ENCODE assay signal across 16 mouse cellular contexts in the genomic region with DNA sequence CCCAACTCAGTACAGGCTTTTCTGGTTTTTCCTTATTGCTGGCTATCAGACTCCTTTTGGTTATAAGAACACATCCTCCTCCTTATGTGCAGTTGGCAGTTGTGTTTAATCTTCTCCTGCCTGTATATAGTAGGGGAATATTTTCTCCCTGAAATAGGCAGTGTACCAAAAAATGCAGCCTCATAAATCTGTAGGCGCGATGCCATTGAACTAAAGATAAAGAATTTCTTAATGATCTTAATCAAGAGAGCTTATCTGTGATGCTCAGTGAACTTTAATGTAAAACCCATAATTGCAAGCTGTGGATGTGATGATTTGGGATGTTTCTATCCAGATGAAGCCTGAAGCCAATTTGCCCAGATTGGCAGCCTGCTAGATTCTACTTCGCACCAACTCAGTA.
"Had no signal": no experiment of that assay in that cellular context is flagged by ENCODE, and none has a peak within 500 bp of the region (broad histone marks: within the 10 kb centered on the region; RNA-seq: fewer than 3 reads in every experiment).

No protein-coding gene starts in this region.

- ATAC-seq: liver, postnatal 0 days; midbrain, embryonic 16.5 days had no signal

- H3K27ac ChIP-seq: liver, embryonic 15.5 days; macrophage; midbrain, embryonic 12.5 days; neural tube, embryonic 12.5 days; stomach, embryonic 15.5 days; stomach, postnatal 0 days had no signal

- H3K4me1 ChIP-seq: liver, embryonic 15.5 days; megakaryocyte, embryonic 14.5 days; midbrain, embryonic 12.5 days; neural tube, embryonic 12.5 days; stomach, embryonic 15.5 days had no signal

- H3K36me3 ChIP-seq: liver, embryonic 15.5 days; midbrain, embryonic 12.5 days; neural tube, embryonic 12.5 days; stomach, embryonic 15.5 days had no signal

- H3K9ac ChIP-seq: liver, embryonic 15.5 days; liver, postnatal 0 days; midbrain, embryonic 12.5 days; neural tube, embryonic 12.5 days; stomach, embryonic 15.5 days had no signal

- H3K27me3 ChIP-seq: liver, embryonic 15.5 days; megakaryocyte, embryonic 14.5 days; midbrain, embryonic 12.5 days; neural tube, embryonic 12.5 days; stomach, embryonic 15.5 days had no signal

- H3K4me3 ChIP-seq: liver, embryonic 15.5 days; megakaryocyte, embryonic 14.5 days; midbrain, embryonic 12.5 days; neural tube, embryonic 12.5 days; stomach, embryonic 15.5 days had no signal

- DNase-seq: liver, postnatal 0 days; lung, adult 2 months; lung, postnatal 10 days; midbrain, embryonic 14.5 days; right cerebral cortex, postnatal 14 days; thymus, adult 2 months; thymus, postnatal 25 days; thymus, postnatal 4 days had no signal

- H3K4me2 ChIP-seq: liver, embryonic 15.5 days; midbrain, embryonic 12.5 days; neural tube, embryonic 12.5 days; stomach, embryonic 15.5 days had no signal

- H3K9me3 ChIP-seq: liver, embryonic 15.5 days; megakaryocyte, embryonic 14.5 days; midbrain, embryonic 12.5 days; neural tube, embryonic 12.5 days; stomach, embryonic 15.5 days had no signal
